Mouse (Mus musculus) stomach, postnatal 0 days (tissue): Measurements from ENCODE around the gene Aldh1b1.

Experiments used
- CTCF ChIP-seq: IDR thresholded peaks from 2 replicates; pipeline ENCODE4 v1.5.1; 2016; ENCODE audit warnings: antibody characterized with exemption, low read depth, mild to moderate bottlenecking, moderate library complexity
- EP300 ChIP-seq: optimal IDR thresholded peaks from 2 replicates; pipeline ENCODE3; 2016; ENCODE audit warnings: antibody characterized with exemption

GRCm38 (mm10) chr4:45826275-45827040 lies 27.6 kb downstream of the Aldh1b1 start, which contains the start of gene Igfbpl1:
- TF ChIP-seq EP300 (no peak), CTCF (no peak)
